Mouse (Mus musculus) testis, adult 2 months (tissue): ENCODE measurements around the gene Wdr54.

Experiments
- CTCF ChIP-seq: fragments of 200-500 bp; IDR thresholded peaks from 2 replicates; pipeline ENCODE4 v1.5.1; 2012; ENCODE audit warnings: low read depth, mild to moderate bottlenecking, inconsistent platforms, low read length, moderate library complexity; ENCODE audit not compliant: control insufficient read depth, insufficient read depth, insufficient replicate concordance
- POLR2A ChIP-seq: fragments of 200-500 bp; IDR thresholded peaks from 2 replicates; pipeline ENCODE4 v1.6.1; 2012; ENCODE audit warnings: low read depth, mild to moderate bottlenecking, inconsistent platforms, low read length, moderate library complexity; ENCODE audit not compliant: control insufficient read depth

GRCm38 (mm10) chr6:83142211-83142731, 13.9 kb downstream of the Wdr54 start:
- TF ChIP-seq POLR2A = no peak
- no peak for TF ChIP-seq CTCF
